Mouse (Mus musculus) kidney, adult 2 months (tissue): ENCODE results near the gene Sorbs1.

Source experiments
- CTCF ChIP-seq: fragments of 200-500 bp; conservative IDR thresholded peaks from 2 replicates; pipeline ENCODE4 v1.5.1; 2011; ENCODE audit warnings: low read depth, mild to moderate bottlenecking, control low read depth, low read length, moderate library complexity, mixed read lengths; ENCODE audit not compliant: insufficient read depth, insufficient read length
- POLR2A ChIP-seq: fragments of 200-500 bp; IDR thresholded peaks from one replicate; pipeline ENCODE4 v1.6.1; 2011; ENCODE audit warnings: low read depth, low read length, control low read depth

GRCm38 (mm10) chr19:40392795-40393392 lies 120.7 kb downstream of the Sorbs1 start:
- TF ChIP-seq CTCF, result no peak
- TF ChIP-seq POLR2A, result no peak
